Comparison of ENCODE assay signal across 10 mouse cellular contexts in the genomic region with DNA sequence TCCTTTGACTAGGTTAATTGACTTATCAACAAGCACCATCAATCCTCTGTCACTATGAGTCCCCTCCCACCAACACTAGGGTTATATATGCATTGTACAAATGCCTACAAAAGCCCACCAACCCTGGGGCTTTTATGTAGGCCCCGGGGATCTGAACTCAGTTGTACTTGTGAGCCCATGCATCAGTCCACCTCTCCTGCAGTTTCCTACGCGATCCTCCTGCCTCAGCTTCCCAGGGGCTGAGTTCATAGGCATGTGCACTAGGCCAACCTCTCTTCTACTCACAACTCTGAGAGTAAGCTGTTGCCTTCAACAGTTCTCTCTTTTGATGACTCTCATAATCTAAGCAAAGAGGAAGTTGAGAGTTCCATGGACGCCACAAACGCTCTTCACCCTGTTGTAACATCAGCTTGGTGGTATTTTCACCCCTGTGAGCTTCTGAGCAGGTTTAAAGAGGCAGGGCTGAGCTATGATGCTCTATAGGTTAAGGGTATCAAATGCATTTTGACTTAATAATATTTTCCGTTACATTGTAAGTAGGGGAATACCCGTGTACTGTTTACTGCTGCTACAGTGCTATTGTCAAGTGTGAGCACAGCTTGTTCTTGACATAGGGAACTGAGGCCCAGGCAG. TPM values are rescaled to one million over a fixed set of nuclear protein-coding genes. Genes with fewer than 3 reads are reported as not detected.
A peak's percentile ranks its signal among the peaks of the same experiment; 100 is the strongest.
DNase-seq lines count a peak whose midpoint lies in the region; ATAC-seq and TF ChIP-seq lines count a peak whose summit lies in the region.
"Had no signal": no experiment of that assay in that cellular context is flagged by ENCODE, and none has a peak within 500 bp of the region (broad histone marks: within the 10 kb centered on the region; RNA-seq: fewer than 3 reads in every experiment).

No protein-coding gene starts in this region.

- no peak overlapping the region for H3K4me2 ChIP-seq in lung, postnatal 0 days (replicated peaks; ENCODE audit: low read depth, low read length)
- H3K4me2 ChIP-seq in kidney, embryonic 15.5 days: no peak overlapping the region
- H3K4me2 ChIP-seq: lung, embryonic 14.5 days had no signal

- TF ChIP-seq CTCF in lung, postnatal 0 days (IDR thresholded peaks at IDR 0.05): no peak

- H3K27me3 ChIP-seq in lung, postnatal 0 days (replicated peaks; ENCODE audit: insufficient read depth, low read length): no peaks in the 10 kb centered on the region
- no peaks in the 10 kb centered on the region for H3K27me3 ChIP-seq in splenic B cell, adult 2 months (ENCODE audit: control insufficient read depth, insufficient read depth, low read length, poor library complexity, severe bottlenecking)
- no peaks in the 10 kb centered on the region for H3K27me3 ChIP-seq in kidney, embryonic 15.5 days

- peak overlapping the region; percentile 64; the same call in 1 of the 2 replicates for H3K27ac ChIP-seq in lung, postnatal 0 days (ENCODE audit: low read length)
- no peak overlapping the region for H3K27ac ChIP-seq in kidney, embryonic 15.5 days

- H3K4me1 ChIP-seq in lung, postnatal 0 days (ENCODE audit: insufficient read depth, low read depth, low read length): 0 out of 2 replicates have a peak, but pooled peaks cover 7% of the 10 kb centered on the region
- peaks cover 11% of the 10 kb centered on the region; the same call in 1 of the 2 replicates for H3K4me1 ChIP-seq in kidney, embryonic 15.5 days

- H3K36me3 ChIP-seq in lung, postnatal 0 days (ENCODE audit: insufficient read depth, low read length): no peaks in the 10 kb centered on the region
- no peaks in the 10 kb centered on the region for H3K36me3 ChIP-seq in splenic B cell, adult 2 months (ENCODE audit: control insufficient read depth, insufficient read depth, low read length, poor library complexity, severe bottlenecking)
- no peaks in the 10 kb centered on the region for H3K36me3 ChIP-seq in kidney, embryonic 15.5 days

- DNase-seq in lung, postnatal 0 days (ENCODE audit: low spot score): no peak
- DNase-seq in lung, postnatal 36 days: no peak
- peak; percentile 21 for DNase-seq in T-cell, adult 2 months (ENCODE audit: low spot score)
- DNase-seq in induced T-regulatory cell, adult 2 months (ENCODE audit: low read depth): peak; percentile 90
- peak; percentile 82 for DNase-seq in splenic B cell, adult 2 months (ENCODE audit: low read depth, low spot score)
- DNase-seq in right cerebral cortex, postnatal 25 days: no peak
- DNase-seq: kidney, adult 9 months; layer of hippocampus, postnatal 36 days had no signal

- no peak for TF ChIP-seq EP300 in lung, postnatal 0 days (IDR thresholded peaks at IDR 0.05)

- no peak overlapping the region for H3K9ac ChIP-seq in lung, postnatal 0 days (replicated peaks; ENCODE audit: low read depth)
- no peak overlapping the region for H3K9ac ChIP-seq in kidney, embryonic 15.5 days
- H3K9ac ChIP-seq: lung, embryonic 14.5 days had no signal

- no peak overlapping the region for H3K4me3 ChIP-seq in lung, postnatal 0 days (ENCODE audit: low read depth, low read length)
- H3K4me3 ChIP-seq in kidney, embryonic 15.5 days (replicated peaks): no peak overlapping the region

- no peak for ATAC-seq in lung, postnatal 0 days
- no peak for ATAC-seq in kidney, embryonic 15.5 days (replicated peaks; ENCODE audit: low FRiP score)

- H3K9me3 ChIP-seq in lung, postnatal 0 days (ENCODE audit: low read length): no peaks in the 10 kb centered on the region
- H3K9me3 ChIP-seq in kidney, embryonic 15.5 days (replicated peaks): no peaks in the 10 kb centered on the region

- WGBS in lung, postnatal 0 days: 80% methylated on average over 7 of the region's 7 CpGs
- 88% methylated on average over 7 of the region's 7 CpGs for WGBS in kidney, embryonic 15.5 days

RNA-seq across cellular contexts. Expression of a gene that starts 29.8 kb away (rescaled TPM):
- 47.9 and 50.6 TPM in 2 replicates for polyA plus RNA-seq in lung, postnatal 0 days (2015; fragmentation: Nextera tagmentation; extraction: Ambion mirVana)
- polyA plus RNA-seq in kidney, embryonic 15.5 days (2015; fragmentation: Nextera tagmentation; extraction: Ambion mirVana): 124 and 131 TPM in 2 replicates

RNA-seq across cellular contexts. Expression of a gene that starts 30.4 kb away (rescaled TPM):
- 68.4 and 79.3 TPM in 2 replicates for polyA plus RNA-seq in lung, postnatal 0 days (2015; fragmentation: Nextera tagmentation; extraction: Ambion mirVana)
- polyA plus RNA-seq in kidney, embryonic 15.5 days (2015; fragmentation: Nextera tagmentation; extraction: Ambion mirVana): 23.1 and 24.8 TPM in 2 replicates

Comparison
In these comparisons a context has a peak if more than half of its experiments do, and no peak if none do; other contexts are left out.
1. DNase-seq: peak in T-cell, adult 2 months (single experiment), induced T-regulatory cell, adult 2 months (single experiment) and splenic B cell, adult 2 months (single experiment); none in lung, postnatal 0 days (single experiment), lung, postnatal 36 days (single experiment) and right cerebral cortex, postnatal 25 days (single experiment).